Mouse (Mus musculus) midbrain, embryonic 12.5 days (tissue): ENCODE results near the gene Pcif1. TPM values are rescaled to one million over a fixed set of nuclear protein-coding genes. Genes with fewer than 3 reads are reported as not detected.
"Not testable (repeated sequence)": the region's sequence is repeated elsewhere in the genome, so short reads cannot be mapped to it uniquely, and the experiment has no call there.

Source experiments
- ATAC-seq: fragments of 200-750 bp; cut with Nextera tagmentation; 2 replicates; pipeline ENCODE4 v1.8.0; 2017; ENCODE audit warnings: low read depth, moderate TSS enrichment, moderate library complexity; ENCODE audit not compliant: low FRiP score
- H3K27ac ChIP-seq: fragments of 300-500 bp; sonication (generic); replicated peaks from 2 replicates; pipeline ENCODE4 v1.5.1; 2016; ENCODE audit warnings: mild to moderate bottlenecking
- H3K27me3 ChIP-seq: fragments of 300-500 bp; sonication (generic); 2 replicates; pipeline ENCODE4 v1.6.1; 2016; ENCODE audit warnings: mild to moderate bottlenecking
- H3K36me3 ChIP-seq: fragments of 300-500 bp; sonication (generic); 2 replicates; pipeline ENCODE4 v1.6.1; 2016
- H3K4me1 ChIP-seq: fragments of 300-500 bp; sonication (generic); 2 replicates; pipeline ENCODE4 v1.6.1; 2016
- H3K4me2 ChIP-seq: fragments of 300-500 bp; sonication (generic); replicated peaks from 2 replicates; pipeline ENCODE4 v1.6.1; 2016; ENCODE audit warnings: mild to moderate bottlenecking, moderate library complexity
- H3K4me3 ChIP-seq: fragments of 300-500 bp; sonication (generic); 2 replicates; pipeline ENCODE4 v1.5.1; 2016; ENCODE audit warnings: mild to moderate bottlenecking
- H3K9ac ChIP-seq: fragments of 300-500 bp; sonication (generic); replicated peaks from 2 replicates; pipeline ENCODE4 v1.6.1; 2016; ENCODE audit warnings: mild to moderate bottlenecking, moderate library complexity
- H3K9me3 ChIP-seq: fragments of 300-500 bp; sonication (generic); 2 replicates; pipeline ENCODE4 v1.6.1; 2016; ENCODE audit warnings: mild to moderate bottlenecking
- WGBS: fragments of 180-500 bp; shearing (Covaris S2); methylation state at CpG from one replicate; pipeline ENCODE4 v1.1.7; 2016; 5-methylcytosine and 5-hydroxymethylcytosine counted together
- polyA plus RNA-seq: library from polyadenylated mRNA; unstranded; fragments of >200 nt; fragmentation: Nextera tagmentation; extraction: Ambion mirVana; gene quantifications from 2 replicates; pipeline ENCODE4 v1.2.1, GENCODE M21; 2016

Gene Pcif1
- polyA plus RNA-seq, result 87.0 and 96.9 TPM in 2 replicates

DNA sequence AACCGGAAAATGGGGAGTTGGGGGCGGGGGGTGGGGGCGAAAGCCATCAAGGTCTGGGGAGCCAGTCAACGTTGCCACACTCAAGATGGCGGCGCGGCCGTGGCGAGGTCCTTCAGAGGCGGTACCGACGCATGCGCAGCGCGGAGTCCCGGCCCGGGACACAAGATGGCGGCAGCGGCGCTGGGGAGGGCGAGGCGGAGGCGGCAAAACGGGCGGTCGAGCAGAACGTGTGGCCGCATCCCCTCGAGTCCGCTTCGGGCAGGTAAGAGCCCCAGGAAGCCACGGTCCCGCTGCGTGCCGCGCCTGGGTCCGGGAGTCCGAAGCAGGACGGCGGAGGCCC, at the start of gene Pcif1:
Pcif1 (plus strand) TSS at position 77 of the 340 bp plus-strand sequence.
- Histone ChIP-seq H3K36me3 (peaks cover 12% of the 10 kb centered on the region), H3K4me3 (peak within 1 kb of the TSS; percentile 73), H3K27me3 (no peaks in the 10 kb centered on the region), H3K4me1 (peaks cover 32% of the 10 kb centered on the region), H3K9me3 (no peaks in the 10 kb centered on the region), H3K4me2 (peak within 1 kb of the TSS; percentile 96), H3K27ac (peak within 1 kb of the TSS; percentile 99), H3K9ac (peak within 1 kb of the TSS; percentile 97)
- peak; percentile 79 for ATAC-seq
- whole genome bisulfite sequencing, result under 1% methylated on average over 40 of the region's 40 CpGs

DNA sequence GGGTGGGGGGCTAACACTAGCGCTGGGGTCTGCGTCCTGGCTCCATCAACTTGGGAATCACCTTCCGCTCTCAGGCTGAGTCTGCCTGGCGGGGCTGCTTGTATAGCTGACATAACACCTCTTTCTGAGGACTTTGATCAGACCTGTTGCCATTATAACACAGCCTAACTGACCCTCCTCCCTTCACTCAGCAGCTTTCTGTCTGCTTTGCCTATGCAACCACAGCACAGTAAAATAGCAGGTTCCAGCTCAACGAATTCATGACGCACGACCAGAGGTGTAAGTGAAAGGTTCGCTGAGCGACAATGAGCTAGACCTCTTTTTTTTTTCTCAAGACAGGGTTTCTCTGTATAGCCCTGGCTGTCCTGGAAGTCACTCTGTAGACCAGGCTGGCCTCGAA, 48.1 kb upstream of the Pcif1 start:
- H3K27ac ChIP-seq, result no peak overlapping the region
- H3K36me3 ChIP-seq, result peaks cover 24% of the 10 kb centered on the region
- no peaks in the 10 kb centered on the region for H3K27me3 ChIP-seq
- ATAC-seq, result no peak
- 87% methylated on average over 10 of the region's 10 CpGs for WGBS
- no peaks in the 10 kb centered on the region for H3K9me3 ChIP-seq
- no peak overlapping the region for H3K9ac ChIP-seq
- H3K4me1 ChIP-seq, result peaks cover 19% of the 10 kb centered on the region
- H3K4me3 ChIP-seq, result no peak overlapping the region
- no peak overlapping the region for H3K4me2 ChIP-seq

DNA sequence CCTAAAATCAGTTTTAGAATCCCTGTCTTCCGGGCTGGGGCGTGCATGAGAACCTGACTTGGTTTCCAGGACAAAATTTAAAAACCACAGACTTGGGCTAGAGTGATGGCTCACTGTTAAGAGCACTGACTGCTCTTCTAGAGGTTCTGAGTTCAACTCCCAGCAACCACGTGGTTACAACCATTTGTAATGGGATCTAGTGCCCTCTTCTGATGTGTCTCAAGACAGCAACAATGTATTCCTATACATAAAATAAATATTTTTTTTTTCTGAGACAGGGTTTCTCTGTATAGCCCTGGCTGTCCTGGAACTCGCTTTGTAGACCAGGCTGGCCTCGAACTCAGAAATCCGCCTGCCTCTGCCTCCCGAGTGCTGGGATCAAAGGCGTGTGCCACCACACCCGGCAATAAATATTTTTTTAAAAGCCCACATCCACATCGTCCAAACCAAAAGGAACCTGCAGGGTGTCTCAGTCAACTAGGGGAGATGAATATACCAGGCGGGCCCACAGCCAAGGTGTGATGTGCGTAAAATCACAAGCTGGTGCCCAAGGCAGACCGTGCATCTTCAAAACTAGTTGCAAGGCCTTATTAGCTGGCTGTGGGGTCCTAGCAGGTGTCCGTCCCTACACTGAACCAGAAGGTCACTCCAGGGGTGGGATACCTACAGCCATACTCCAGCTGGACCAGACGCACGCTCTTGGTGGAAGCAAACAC, 46.9 kb upstream of the Pcif1 start:
- Histone ChIP-seq H3K9ac (peak overlapping the region; percentile 83), H3K27me3 (no peaks in the 10 kb centered on the region), H3K4me3 (peak overlapping the region; percentile 76), H3K36me3 (peaks cover 14% of the 10 kb centered on the region), H3K27ac (peak overlapping the region; percentile 70), H3K9me3 (no peaks in the 10 kb centered on the region), H3K4me2 (peak overlapping the region; percentile 100), H3K4me1 (peaks cover 19% of the 10 kb centered on the region)
- ATAC-seq, result no peak
- 64% methylated on average over 16 of the region's 16 CpGs for WGBS

DNA sequence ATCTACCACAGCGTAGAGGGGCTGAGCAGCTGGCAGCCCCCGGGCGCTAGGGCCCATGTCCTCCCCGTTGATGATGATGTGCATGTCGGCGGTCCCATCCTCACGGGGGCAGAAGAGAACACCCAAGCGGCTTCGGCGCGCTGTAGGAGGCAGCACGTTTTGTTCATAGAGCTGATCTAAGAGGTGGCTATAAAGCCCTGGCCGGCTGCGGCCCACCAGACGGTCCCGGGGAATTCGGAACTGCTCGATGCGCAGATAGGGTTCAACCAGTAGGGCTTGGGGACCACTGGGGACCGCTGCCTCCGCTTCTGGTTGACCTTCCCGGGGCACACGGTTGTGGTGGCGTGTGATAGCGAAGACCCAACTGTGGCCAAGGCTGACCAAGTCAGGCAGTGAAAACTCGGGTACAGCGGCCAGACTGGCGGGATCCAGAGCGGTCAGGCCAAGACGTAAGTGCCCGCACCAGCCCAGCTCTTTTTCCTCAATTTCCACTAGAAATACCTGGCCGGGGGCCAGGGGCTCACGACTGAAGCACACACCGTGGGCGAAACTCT, 46.3 kb upstream of the Pcif1 start, which contains the start of gene Ctsa:
Ctsa (plus strand) TSS at position 126 of the 554 bp plus-strand sequence.
- Histone ChIP-seq H3K27me3 (no peaks in the 10 kb centered on the region), H3K27ac (peak within 1 kb of the TSS; percentile 70), H3K9me3 (no peaks in the 10 kb centered on the region), H3K4me3 (peak within 1 kb of the TSS; percentile 76), H3K36me3 (peaks cover 14% of the 10 kb centered on the region; the same call in 1 of the 2 replicates), H3K9ac (peak within 1 kb of the TSS; percentile 83), H3K4me2 (peak within 1 kb of the TSS; percentile 100), H3K4me1 (peaks cover 19% of the 10 kb centered on the region)
- ATAC-seq, result peak; percentile 67
- WGBS, result under 1% methylated on average over 35 of the region's 35 CpGs

DNA sequence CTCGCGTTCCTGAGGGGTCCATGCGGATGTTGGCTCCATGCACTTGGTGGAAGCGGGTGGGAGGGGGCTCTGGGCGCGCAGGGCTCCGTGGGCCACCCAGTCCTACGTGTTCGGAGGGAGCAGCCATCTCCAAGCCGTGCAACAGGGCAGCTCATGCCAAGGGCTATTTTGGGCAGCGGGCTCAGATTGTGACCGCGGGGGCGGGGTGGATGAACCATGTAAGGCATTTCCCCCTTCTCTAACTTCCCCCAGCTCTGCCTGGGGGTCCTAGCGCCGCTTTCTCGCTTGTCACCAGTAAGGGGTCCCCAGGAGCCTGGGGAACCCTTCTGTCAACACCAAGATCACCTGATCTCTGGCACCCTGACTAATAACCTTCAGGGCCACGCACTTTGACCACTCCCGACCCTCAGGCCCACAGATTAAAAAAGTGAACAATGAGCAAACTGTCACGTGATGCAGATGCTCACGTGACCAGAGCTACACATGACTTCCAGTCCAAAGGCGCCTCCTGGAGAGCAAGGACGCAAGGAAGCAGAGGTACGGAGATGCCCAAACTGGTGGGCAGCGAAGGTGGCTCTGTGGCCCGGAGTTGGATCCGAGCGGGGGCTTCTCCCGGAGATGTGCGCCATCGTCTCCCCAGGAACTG, 45.7 kb upstream of the Pcif1 start, which contains the start of gene Neurl2:
Neurl2 (minus strand) TSS at position 143 of the 646 bp plus-strand sequence.
- Histone ChIP-seq H3K36me3 (peaks cover 14% of the 10 kb centered on the region), H3K27me3 (no peaks in the 10 kb centered on the region), H3K27ac (peak within 1 kb of the TSS; percentile 70), H3K9ac (peak within 1 kb of the TSS; percentile 83), H3K9me3 (no peaks in the 10 kb centered on the region), H3K4me2 (peak within 1 kb of the TSS; percentile 100), H3K4me3 (peak within 1 kb of the TSS; percentile 76), H3K4me1 (peaks cover 19% of the 10 kb centered on the region)
- WGBS, result under 1% methylated on average over 31 of the region's 31 CpGs
- peak; percentile 71 for ATAC-seq

DNA sequence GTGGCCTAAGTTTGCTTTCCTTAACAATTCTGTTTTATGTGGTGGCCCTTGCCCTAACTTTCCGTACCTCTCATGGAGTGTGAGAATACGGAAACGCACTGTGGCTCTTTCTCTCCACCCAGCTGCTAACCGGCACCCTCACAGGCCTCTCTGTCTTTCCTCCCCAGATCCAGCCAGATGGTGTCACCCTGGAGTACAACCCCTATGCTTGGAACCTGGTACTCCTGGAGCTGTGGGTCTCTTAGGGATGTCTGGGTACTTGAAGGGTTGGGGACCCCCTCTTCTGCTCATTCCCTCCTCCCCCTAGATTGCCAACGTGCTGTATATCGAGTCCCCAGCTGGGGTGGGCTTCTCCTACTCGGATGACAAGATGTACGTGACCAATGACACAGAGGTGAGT, 44.6 kb upstream of the Pcif1 start:
- no peaks in the 10 kb centered on the region for H3K9me3 ChIP-seq
- no peak; the same call in 1 of the 2 replicates for ATAC-seq
- peak overlapping the region; percentile 83 for H3K9ac ChIP-seq
- WGBS, result 46% methylated on average over 8 of the region's 8 CpGs
- no peaks in the 10 kb centered on the region for H3K27me3 ChIP-seq
- H3K27ac ChIP-seq, result no peak overlapping the region
- H3K4me3 ChIP-seq, result peak overlapping the region; percentile 76
- H3K4me1 ChIP-seq, result peaks cover 19% of the 10 kb centered on the region
- peak overlapping the region; percentile 100 for H3K4me2 ChIP-seq
- H3K36me3 ChIP-seq, result peaks cover 25% of the 10 kb centered on the region

DNA sequence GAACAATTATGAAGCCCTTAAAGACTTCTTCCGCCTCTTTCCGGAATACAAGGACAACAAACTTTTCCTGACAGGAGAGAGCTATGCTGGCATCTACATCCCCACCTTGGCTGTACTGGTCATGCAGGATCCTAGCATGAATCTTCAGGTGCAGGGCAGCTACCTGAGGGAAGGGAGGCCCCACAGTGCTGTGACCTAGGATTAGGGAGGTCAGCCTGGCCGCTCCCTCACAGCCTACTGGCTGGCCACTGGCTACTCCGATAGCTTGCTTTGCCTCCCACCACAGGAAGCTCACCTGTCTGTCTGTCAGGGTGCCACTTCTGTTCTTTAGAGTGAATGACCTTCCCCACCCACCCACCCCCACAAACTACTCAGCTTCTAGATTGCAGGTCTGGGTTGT, 43.9 kb upstream of the Pcif1 start:
- Histone ChIP-seq H3K9ac (no peak overlapping the region), H3K36me3 (peaks cover 31% of the 10 kb centered on the region), H3K27ac (no peak overlapping the region), H3K9me3 (no peaks in the 10 kb centered on the region), H3K27me3 (no peaks in the 10 kb centered on the region), H3K4me2 (0 out of 2 replicates have a peak overlapping the region, but pooled peaks have one; percentile 100), H3K4me1 (peaks cover 19% of the 10 kb centered on the region), H3K4me3 (no peak overlapping the region; the same call in 1 of the 2 replicates)
- 96% methylated on average over 4 of the region's 4 CpGs for WGBS
- no peak for ATAC-seq

DNA sequence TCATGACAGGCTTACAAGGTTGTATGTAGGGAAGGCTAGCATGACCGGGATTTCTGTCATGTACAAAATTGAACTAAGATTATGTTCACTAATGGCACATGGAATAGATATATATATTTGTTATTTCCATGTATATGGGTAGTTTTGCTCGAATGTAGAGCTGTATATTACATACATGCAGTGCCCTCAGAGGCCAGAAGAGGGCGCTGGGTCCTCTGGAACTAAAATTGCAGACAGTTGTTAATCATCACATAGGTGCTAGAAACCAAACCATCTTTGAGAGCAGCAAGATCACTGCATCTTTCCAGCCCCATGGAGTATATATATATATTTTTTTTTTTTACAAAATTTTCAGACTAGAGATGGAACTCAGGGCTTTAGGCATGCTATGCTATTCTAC, 33.3 kb upstream of the Pcif1 start:
- H3K4me2 ChIP-seq, result no peak overlapping the region
- no peak overlapping the region for H3K9ac ChIP-seq
- H3K4me1 ChIP-seq, result no peaks in the 10 kb centered on the region
- H3K27ac ChIP-seq, result no peak overlapping the region
- no peak for ATAC-seq
- peaks cover 12% of the 10 kb centered on the region; the same call in 1 of the 2 replicates for H3K36me3 ChIP-seq
- H3K27me3 ChIP-seq, result no peaks in the 10 kb centered on the region
- WGBS, result 54% methylated on average over 3 of the region's 3 CpGs
- H3K9me3 ChIP-seq, result no peaks in the 10 kb centered on the region
- no peak overlapping the region for H3K4me3 ChIP-seq

DNA sequence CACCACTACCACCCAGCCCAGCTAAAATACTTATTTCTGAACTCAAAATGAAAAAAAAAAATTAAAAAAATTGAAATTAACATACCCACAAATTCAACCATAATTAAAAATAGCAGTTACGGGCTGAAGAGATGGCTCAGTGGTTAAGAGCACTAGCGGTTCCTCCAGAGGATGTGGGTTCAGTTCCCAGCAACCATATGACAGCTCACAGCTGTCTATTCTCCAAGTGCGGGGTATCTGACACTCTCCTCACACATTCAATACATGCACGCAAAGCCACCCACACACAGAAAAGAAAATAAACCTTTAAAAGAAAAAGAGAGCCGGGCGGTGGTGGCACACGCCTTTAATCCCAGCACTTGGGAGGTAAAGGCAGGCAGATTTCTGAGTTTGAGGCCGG, 29.0 kb upstream of the Pcif1 start:
- H3K9ac ChIP-seq, result no peak overlapping the region
- H3K9me3 ChIP-seq, result no peaks in the 10 kb centered on the region
- H3K36me3 ChIP-seq, result peaks cover 23% of the 10 kb centered on the region; the same call in 1 of the 2 replicates
- H3K4me2 ChIP-seq, result no peak overlapping the region
- WGBS, result 87% methylated on average over 8 of the region's 8 CpGs
- H3K27ac ChIP-seq, result no peak overlapping the region
- peaks cover 5% of the 10 kb centered on the region; the same call in 1 of the 2 replicates for H3K27me3 ChIP-seq
- ATAC-seq, result no peak
- H3K4me1 ChIP-seq, result no peaks in the 10 kb centered on the region
- no peak overlapping the region for H3K4me3 ChIP-seq

DNA sequence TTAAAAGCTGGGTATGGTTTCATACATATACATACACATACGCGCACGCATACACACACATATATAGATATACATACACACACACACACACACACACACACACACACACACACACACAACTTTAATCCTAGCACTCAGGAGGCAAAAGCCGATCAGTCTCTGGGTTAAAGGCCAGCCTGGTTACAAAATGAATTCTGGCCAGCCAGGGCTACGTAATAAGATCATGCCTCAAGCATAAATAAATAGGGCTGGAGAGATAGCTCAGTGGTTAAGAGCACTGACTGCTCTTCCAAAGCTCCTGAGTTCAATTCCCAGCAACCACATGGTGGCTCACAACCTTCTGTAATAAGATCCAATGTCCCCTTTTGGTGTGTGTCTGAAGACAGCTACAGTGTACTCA, 23.5 kb upstream of the Pcif1 start:
- Histone ChIP-seq H3K4me3 (peak overlapping the region; percentile 52; the same call in 1 of the 2 replicates), H3K36me3 (peaks cover 11% of the 10 kb centered on the region; the same call in 1 of the 2 replicates)
- not testable (repeated sequence) for H3K9ac ChIP-seq

DNA sequence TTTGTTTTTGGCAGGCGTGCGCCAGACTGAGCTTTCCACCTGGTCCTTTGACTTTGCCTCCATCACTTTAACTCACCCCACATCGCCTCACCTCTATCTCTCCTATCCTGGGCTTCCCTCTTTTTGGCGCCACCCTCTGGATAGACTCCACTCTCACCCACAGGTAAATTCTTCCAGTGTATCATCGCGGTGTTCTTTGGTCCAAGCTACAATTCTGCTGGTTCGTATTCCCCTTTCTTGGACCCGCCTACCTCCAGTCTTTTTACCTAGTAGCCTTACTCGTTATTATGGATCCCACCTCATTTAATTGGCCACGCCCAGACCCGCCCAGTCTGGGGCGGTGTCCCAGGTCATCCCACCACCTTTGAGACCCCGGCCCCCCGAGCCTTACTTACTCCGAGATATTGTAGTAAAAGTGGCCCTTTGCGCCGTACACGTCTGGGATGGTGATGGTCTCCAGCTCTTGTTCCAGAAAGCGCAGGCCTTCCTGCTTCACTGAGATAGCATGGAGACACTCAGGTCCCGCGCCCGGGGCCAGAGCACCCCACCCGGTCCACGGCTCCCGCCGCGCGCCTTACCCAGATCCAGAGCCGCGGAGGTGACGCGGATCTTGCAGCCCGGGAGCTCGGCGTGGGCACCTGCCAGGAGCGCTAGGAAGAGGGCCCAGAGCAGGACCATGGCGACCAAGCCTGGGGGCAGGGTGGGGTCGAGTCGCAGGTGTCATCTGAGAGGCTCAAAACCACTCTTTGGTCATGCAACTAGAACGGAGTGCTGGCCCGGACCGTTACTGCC, 22.6 kb upstream of the Pcif1 start:
- Histone ChIP-seq H3K36me3 (0 out of 2 replicates have a peak, but pooled peaks cover 4% of the 10 kb centered on the region), H3K27me3 (peaks cover 46% of the 10 kb centered on the region), H3K4me2 (peak overlapping the region; percentile 95), H3K4me1 (peaks cover 22% of the 10 kb centered on the region), H3K9ac (peak overlapping the region; percentile 66), H3K9me3 (no peaks in the 10 kb centered on the region), H3K27ac (0 out of 2 replicates have a peak overlapping the region, but pooled peaks have one; percentile 58), H3K4me3 (peak overlapping the region; percentile 52)
- ATAC-seq, result peak; percentile 13; the same call in 1 of the 2 replicates
- 1% methylated on average over 42 of the region's 42 CpGs for WGBS

More for the DNA sequence above, 23.5 kb upstream of the Pcif1 start:
- peaks cover 22% of the 10 kb centered on the region for H3K4me1 ChIP-seq
- H3K27me3 ChIP-seq, result peaks cover 46% of the 10 kb centered on the region
- not testable (repeated sequence) for H3K27ac ChIP-seq, H3K9me3 ChIP-seq, ATAC-seq
- H3K4me2 ChIP-seq, result 0 out of 2 replicates have a peak overlapping the region, but pooled peaks have one; percentile 95
- WGBS, result 72% methylated on average over 5 of the region's 5 CpGs
